Mouse (Mus musculus) liver, adult 2 months (tissue): ENCODE data around the gene Gm20481. TPM values are rescaled to one million over a fixed set of nuclear protein-coding genes. Genes with fewer than 3 reads are reported as not detected.

Source experiments
- DNase-seq: peaks from one replicate; pipeline ENCODE4 v3.0.0-alpha.2; 2011; ENCODE audit warnings: low read depth, low spot score; ENCODE audit errors: extremely low read depth
- H3K27ac ChIP-seq: fragments of 200-500 bp; replicated peaks from 2 replicates; pipeline ENCODE4 v1.5.1; 2012; ENCODE audit warnings: low read depth, mild to moderate bottlenecking, control low read depth, inconsistent platforms, low read length; ENCODE audit not compliant: insufficient read depth
- H3K27me3 ChIP-seq: fragments of 200-500 bp; 2 replicates; pipeline ENCODE4 v1.6.1; 2012; ENCODE audit warnings: mild to moderate bottlenecking, moderate library complexity, low read length, inconsistent platforms; ENCODE audit not compliant: control insufficient read depth, insufficient read depth
- H3K36me3 ChIP-seq: fragments of 200-500 bp; 2 replicates; pipeline ENCODE4 v1.6.1; 2012; ENCODE audit warnings: low read length, inconsistent platforms; ENCODE audit not compliant: control insufficient read depth, insufficient read depth
- H3K4me1 ChIP-seq: fragments of 200-500 bp; 2 replicates; pipeline ENCODE4 v1.6.1; 2011; ENCODE audit warnings: low read length; ENCODE audit not compliant: control insufficient read depth, insufficient read depth
- H3K4me3 ChIP-seq: fragments of 200-500 bp; 2 replicates; pipeline ENCODE4 v1.5.1; 2011; ENCODE audit warnings: low read depth, mild to moderate bottlenecking, control low read depth, low read length, moderate library complexity; ENCODE audit not compliant: insufficient read depth
- H3K79me2 ChIP-seq: fragments of 200-500 bp; 2 replicates; pipeline ENCODE4 v1.6.1; 2012; ENCODE audit warnings: inconsistent platforms, mild to moderate bottlenecking, low read length, moderate library complexity; ENCODE audit not compliant: control insufficient read depth, insufficient read depth
- H3K9ac ChIP-seq: fragments of 200-500 bp; 2 replicates; pipeline ENCODE4 v1.6.1; 2012; ENCODE audit warnings: low read depth, mild to moderate bottlenecking, control low read depth, inconsistent platforms, low read length
- CTCF ChIP-seq: fragments of 200-500 bp; IDR thresholded peaks from 2 replicates; pipeline ENCODE4 v1.5.1; 2011; ENCODE audit warnings: low read depth, low read length, control low read depth
- POLR2A ChIP-seq: fragments of 200-500 bp; IDR thresholded peaks from 2 replicates; pipeline ENCODE4 v1.6.1; 2011; ENCODE audit warnings: low read length, control low read depth; ENCODE audit not compliant: insufficient read depth; ENCODE audit errors: extremely low read depth
- WGBS: fragments of 180-500 bp; shearing (Covaris S2); methylation state at CpG from one replicate; pipeline ENCODE4 v1.1.7; 2018; 5-methylcytosine and 5-hydroxymethylcytosine counted together
- polyA plus RNA-seq: library from polyadenylated mRNA; depleted of rRNA; stranded (reverse); fragments of >200 nt; gene quantifications from 2 replicates; pipeline ENCODE4 v1.2.3, GENCODE M21; 2012
- total RNA-seq: library from RNA; depleted of rRNA; stranded (reverse); fragments of >200 nt; gene quantifications from 2 replicates; pipeline ENCODE4 v1.2.3, GENCODE M21; 2014

Gm20481 gene
- total and polyA plus RNA-seq, 2 experiments = not detected

DNA sequence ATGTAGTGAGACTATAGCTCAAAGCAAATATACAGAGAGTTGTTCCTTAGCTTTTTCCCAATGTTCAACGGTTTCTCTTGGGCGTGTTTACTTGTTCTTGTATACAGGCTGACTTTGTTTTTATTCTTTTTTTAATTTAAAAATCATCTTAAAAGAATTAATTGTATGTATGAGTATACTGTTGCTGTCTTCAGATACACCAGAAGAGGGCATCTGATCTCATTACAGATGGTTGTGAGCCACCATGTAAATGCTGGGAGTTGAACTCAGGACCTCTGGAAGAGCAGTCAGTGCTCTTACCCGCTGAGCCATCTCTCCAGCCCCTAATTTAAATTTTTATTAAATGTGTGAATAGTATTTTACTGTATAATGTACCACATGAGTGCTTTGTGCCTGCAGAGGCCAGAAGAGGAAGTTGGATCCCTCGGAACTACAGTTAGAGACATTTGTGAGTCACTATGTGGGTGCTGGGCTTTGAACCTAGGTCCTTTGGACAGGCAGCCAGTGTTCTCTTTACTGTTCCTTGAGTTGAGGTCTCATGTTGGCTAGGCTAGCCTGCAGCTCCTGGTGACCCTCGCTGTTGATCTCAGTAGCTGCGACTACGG, 37.8 kb downstream of the Gm20481 start:
- WGBS = 96% methylated on average over 7 of the region's 7 CpGs
- no peak overlapping the region for H3K9ac ChIP-seq
- H3K4me1 ChIP-seq = no peaks in the 10 kb centered on the region
- no peak for DNase-seq
- no peak overlapping the region for H3K27ac ChIP-seq
- H3K4me3 ChIP-seq = no peak overlapping the region
- no peaks in the 10 kb centered on the region for H3K79me2 ChIP-seq
- H3K36me3 ChIP-seq = peaks cover 6% of the 10 kb centered on the region; the same call in 1 of the 2 replicates
- TF ChIP-seq POLR2A (no peak), CTCF (no peak)
- H3K27me3 ChIP-seq = no peaks in the 10 kb centered on the region

DNA sequence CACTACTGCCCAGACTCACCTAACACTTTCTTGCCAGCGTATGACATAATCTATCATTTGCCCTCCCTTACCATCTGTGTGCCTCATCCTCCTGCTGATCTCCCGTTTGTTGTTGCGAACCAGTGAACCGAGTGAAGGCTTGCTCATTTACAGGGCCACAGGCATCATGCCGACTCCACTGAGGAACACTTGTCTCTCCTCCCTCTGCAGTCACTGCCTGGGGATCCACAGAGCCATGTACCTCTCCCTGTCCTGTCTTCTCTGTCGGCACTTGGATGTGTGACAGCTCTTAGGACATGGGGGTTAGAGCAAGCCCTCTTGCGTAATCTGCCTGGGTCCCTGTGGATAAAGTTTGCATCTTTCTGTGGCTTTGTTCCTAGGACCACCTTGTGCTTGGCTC, 39.9 kb downstream of the Gm20481 start:
- Histone ChIP-seq H3K27me3 (no peaks in the 10 kb centered on the region), H3K9ac (no peak overlapping the region), H3K27ac (no peak overlapping the region), H3K4me3 (no peak overlapping the region), H3K4me1 (no peaks in the 10 kb centered on the region), H3K36me3 (peaks cover 6% of the 10 kb centered on the region; the same call in 1 of the 2 replicates), H3K79me2 (no peaks in the 10 kb centered on the region)
- 77% methylated on average over 7 of the region's 7 CpGs for WGBS
- no peak for TF ChIP-seq POLR2A
- TF ChIP-seq CTCF = no peak
- DNase-seq = no peak

- H3K27ac ChIP-seq = no peak overlapping the region
- H3K4me3 ChIP-seq = no peak overlapping the region
- no peak for TF ChIP-seq CTCF
- TF ChIP-seq POLR2A = no peak
- H3K9ac ChIP-seq = no peak overlapping the region
- DNase-seq = no peak
- 95% methylated on average over 8 of the region's 8 CpGs for WGBS
- H3K79me2 ChIP-seq = no peaks in the 10 kb centered on the region
- peaks cover 5% of the 10 kb centered on the region; the same call in 1 of the 2 replicates for H3K36me3 ChIP-seq
- H3K4me1 ChIP-seq = no peaks in the 10 kb centered on the region
- H3K27me3 ChIP-seq = no peaks in the 10 kb centered on the region
Measured at GRCm38 (mm10) chr17:35011440-35011839, 41.7 kb downstream of the Gm20481 start.

DNA sequence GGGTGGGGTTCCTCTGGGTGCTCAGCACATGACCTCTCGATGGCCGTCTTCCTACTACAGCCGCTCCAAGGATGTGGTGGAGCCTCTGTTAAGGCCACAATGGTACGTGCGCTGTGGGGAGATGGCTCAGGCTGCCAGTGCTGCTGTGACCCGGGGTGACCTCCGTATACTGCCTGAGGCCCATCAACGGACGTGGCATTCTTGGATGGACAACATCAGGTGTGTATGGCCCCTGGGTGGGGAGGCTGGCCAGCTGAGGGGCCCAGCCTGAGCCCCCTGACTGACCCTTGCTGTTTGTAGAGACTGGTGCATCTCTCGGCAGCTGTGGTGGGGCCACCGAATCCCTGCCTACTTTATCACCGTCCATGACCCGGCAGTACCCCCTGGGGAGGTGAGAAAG, 42.7 kb downstream of the Gm20481 start:
- H3K9ac ChIP-seq = no peak overlapping the region
- whole genome bisulfite sequencing = 89% methylated on average over 13 of the region's 13 CpGs
- no peak for DNase-seq
- peaks cover 5% of the 10 kb centered on the region; the same call in 1 of the 2 replicates for H3K36me3 ChIP-seq
- TF ChIP-seq CTCF = no peak
- no peak for TF ChIP-seq POLR2A
- H3K27me3 ChIP-seq = no peaks in the 10 kb centered on the region
- no peak overlapping the region for H3K27ac ChIP-seq
- H3K79me2 ChIP-seq = no peaks in the 10 kb centered on the region
- H3K4me1 ChIP-seq = no peaks in the 10 kb centered on the region
- no peak overlapping the region for H3K4me3 ChIP-seq

- no peaks in the 10 kb centered on the region for H3K79me2 ChIP-seq
- H3K36me3 ChIP-seq = peaks cover 2% of the 10 kb centered on the region; the same call in 1 of the 2 replicates
- TF ChIP-seq POLR2A (no peak), CTCF (no peak)
- H3K4me3 ChIP-seq = no peak overlapping the region
- WGBS = 87% methylated on average over 6 of the region's 6 CpGs
- H3K27ac ChIP-seq = no peak overlapping the region
- DNase-seq = no peak
- no peaks in the 10 kb centered on the region for H3K4me1 ChIP-seq
- no peak overlapping the region for H3K9ac ChIP-seq
- H3K27me3 ChIP-seq = no peaks in the 10 kb centered on the region
Measured at GRCm38 (mm10) chr17:35013221-35013620, 43.5 kb downstream of the Gm20481 start.

DNA sequence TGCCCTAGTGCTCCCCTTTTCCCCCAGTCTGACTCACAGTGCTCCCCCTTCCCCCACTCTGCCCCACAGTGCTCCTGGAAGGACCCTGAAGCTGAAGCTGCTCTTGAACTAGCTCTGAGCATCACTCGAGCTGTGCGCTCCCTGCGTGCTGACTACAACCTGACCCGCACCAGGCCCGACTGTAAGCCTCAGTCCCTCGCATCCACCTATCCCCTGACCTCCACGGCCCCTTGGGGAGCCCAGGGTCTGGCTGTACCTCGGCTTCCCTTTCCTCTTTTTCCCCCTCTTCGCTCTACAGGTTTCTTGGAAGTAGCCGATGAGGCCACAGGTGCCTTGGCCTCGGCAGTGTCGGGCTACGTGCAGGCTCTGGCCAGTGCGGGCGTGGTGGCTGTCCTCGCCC, 45.6 kb downstream of the Gm20481 start:
- no peak overlapping the region for H3K4me3 ChIP-seq
- H3K27me3 ChIP-seq = no peaks in the 10 kb centered on the region
- H3K79me2 ChIP-seq = no peaks in the 10 kb centered on the region
- whole genome bisulfite sequencing = 97% methylated on average over 16 of the region's 16 CpGs
- no peak overlapping the region for H3K9ac ChIP-seq
- no peaks in the 10 kb centered on the region; the same call in 1 of the 2 replicates for H3K36me3 ChIP-seq
- no peak for DNase-seq
- TF ChIP-seq POLR2A = no peak
- no peak for TF ChIP-seq CTCF
- H3K4me1 ChIP-seq = no peaks in the 10 kb centered on the region
- H3K27ac ChIP-seq = no peak overlapping the region
